Mouse (Mus musculus): Measurements from ENCODE around the gene Snap47. TPM values are rescaled to one million over a fixed set of nuclear protein-coding genes. Genes with fewer than 3 reads are reported as not detected.

Snap47 gene
- polyA plus RNA-seq, 1 experiment from 2014 or later = 124 TPM

- no peak overlapping the region for H3K4me3 ChIP-seq (ENCODE audit: low read depth, low read length)
- no peaks in the 10 kb centered on the region for H3K9me3 ChIP-seq (ENCODE audit: control insufficient read depth, low read length)
- no peaks in the 10 kb centered on the region for H3K36me3 ChIP-seq (ENCODE audit: control insufficient read depth, insufficient read depth, low read length)
- ATAC-seq (ENCODE audit: low read depth) = no peak
- 86% methylated on average over 9 of the region's 9 CpGs for WGBS
- H3K9ac ChIP-seq (ENCODE audit: low read depth, low read length) = no peak overlapping the region
- no peak overlapping the region for H3K27ac ChIP-seq (replicated peaks; ENCODE audit: low read depth, low read length)
- H3K4me2 ChIP-seq (ENCODE audit: low read depth, low read length) = no peak overlapping the region
- no peak for DNase-seq (ENCODE audit: low spot score)
- H3K27me3 ChIP-seq (replicated peaks; ENCODE audit: control insufficient read depth, insufficient read depth, low read length) = no peaks in the 10 kb centered on the region
- peaks cover 23% of the 10 kb centered on the region for H3K4me1 ChIP-seq (ENCODE audit: control insufficient read depth, insufficient read depth, low read length)
Observed at GRCm38 (mm10) chr11:59361291-59361690, 89.7 kb downstream of the Snap47 start.

Other genes starting within 250 kb of the Snap47 start
- 81.9 and 89.3 TPM in 2 replicates for gene Mrpl55, start 248.7 kb downstream of the Snap47 start, polyA plus RNA-seq (2014; fragmentation: Nextera tagmentation; extraction: Ambion mirVana)
- gene 2310033P09Rik, start 242.9 kb downstream of the Snap47 start, polyA plus RNA-seq (2014; fragmentation: Nextera tagmentation; extraction: Ambion mirVana) = 23.9 and 27.0 TPM in 2 replicates
- gene Arf1, start 222.9 kb downstream of the Snap47 start, polyA plus RNA-seq (2014; fragmentation: Nextera tagmentation; extraction: Ambion mirVana) = 665 and 687 TPM in 2 replicates
- 0.77 and 0.78 TPM in 2 replicates for gene Wnt3a, start 160.4 kb downstream of the Snap47 start, polyA plus RNA-seq (2014; fragmentation: Nextera tagmentation; extraction: Ambion mirVana)
- 4.8 and 5.8 TPM in 2 replicates for gene Wnt9a, start 144.3 kb downstream of the Snap47 start, polyA plus RNA-seq (2014; fragmentation: Nextera tagmentation; extraction: Ambion mirVana)
- gene Prss38, start 75.5 kb downstream of the Snap47 start, polyA plus RNA-seq (2014; fragmentation: Nextera tagmentation; extraction: Ambion mirVana) = not detected in 2 replicates
- 9.7 and 11.1 TPM in 2 replicates for gene Jmjd4, start 1.1 kb downstream of the Snap47 start, polyA plus RNA-seq (2014; fragmentation: Nextera tagmentation; extraction: Ambion mirVana)
- gene Zfp867, start 21.3 kb upstream of the Snap47 start, polyA plus RNA-seq (2014; fragmentation: Nextera tagmentation; extraction: Ambion mirVana) = 8.8 and 11.0 TPM in 2 replicates
- gene Zkscan17, start 75.6 kb upstream of the Snap47 start, polyA plus RNA-seq (2014; fragmentation: Nextera tagmentation; extraction: Ambion mirVana) = 17.1 and 19.7 TPM in 2 replicates
- 0.29 and 0.45 TPM in 2 replicates for gene Nlrp3, start 90.4 kb upstream of the Snap47 start, polyA plus RNA-seq (2014; fragmentation: Nextera tagmentation; extraction: Ambion mirVana)
- gene Olfr222, start 125.0 kb upstream of the Snap47 start, polyA plus RNA-seq (2014; fragmentation: Nextera tagmentation; extraction: Ambion mirVana) = 0.11 TPM in 1 of 2 replicates, not detected in the other
- gene Olfr223, start 142.1 kb upstream of the Snap47 start, polyA plus RNA-seq (2014; fragmentation: Nextera tagmentation; extraction: Ambion mirVana) = 0.12 TPM in 1 of 2 replicates, not detected in the other
- 75.0 and 80.4 TPM in 2 replicates for gene Mprip, start 210.1 kb upstream of the Snap47 start, polyA plus RNA-seq (2014; fragmentation: Nextera tagmentation; extraction: Ambion mirVana)

Data from embryonic facial prominence, embryonic 14.5 days (tissue).